Mouse (Mus musculus) adrenal gland, postnatal 4 days (tissue): Measurements from ENCODE around the gene Atg4c. TPM values are rescaled to one million over a fixed set of nuclear protein-coding genes. Genes with fewer than 3 reads are reported as not detected.

Source experiments
- DNase-seq, 2 experiments: peaks; one replicate each; pipeline ENCODE4 v3.0.0; 2021 to 2022; ENCODE audit warnings: low spot score in 2 of 2, mixed read lengths in 2 of 2
- total RNA-seq, 2 experiments: library from RNA; stranded (reverse); gene quantifications; 2 replicates each; pipeline ENCODE4 v1.2.3; 2021

The Atg4c gene
- total RNA-seq, 2 experiments from 2014 or later, result 12.9 to 13.8 TPM

DNA sequence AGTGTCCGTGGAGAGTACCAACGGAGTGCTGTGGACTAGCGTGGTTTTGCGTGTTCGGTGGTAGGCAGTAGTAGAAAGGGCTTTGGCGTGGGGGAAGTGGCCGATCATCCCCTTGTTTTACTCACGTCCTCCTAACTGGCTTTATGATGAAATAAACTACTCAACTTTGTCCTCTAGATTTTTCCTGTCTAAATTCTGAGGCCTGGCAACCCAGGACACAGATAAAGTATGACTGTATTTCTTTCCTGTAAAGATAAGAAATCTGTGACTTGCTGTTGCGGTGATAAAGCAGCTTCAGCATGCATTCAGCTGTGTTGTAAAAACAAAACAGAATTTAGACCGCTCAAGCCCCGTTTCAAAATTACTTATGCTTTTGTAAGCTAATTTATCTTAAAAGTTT is 59.2 kb downstream of the Atg4c start:
- DNase-seq, result no peak

DNA sequence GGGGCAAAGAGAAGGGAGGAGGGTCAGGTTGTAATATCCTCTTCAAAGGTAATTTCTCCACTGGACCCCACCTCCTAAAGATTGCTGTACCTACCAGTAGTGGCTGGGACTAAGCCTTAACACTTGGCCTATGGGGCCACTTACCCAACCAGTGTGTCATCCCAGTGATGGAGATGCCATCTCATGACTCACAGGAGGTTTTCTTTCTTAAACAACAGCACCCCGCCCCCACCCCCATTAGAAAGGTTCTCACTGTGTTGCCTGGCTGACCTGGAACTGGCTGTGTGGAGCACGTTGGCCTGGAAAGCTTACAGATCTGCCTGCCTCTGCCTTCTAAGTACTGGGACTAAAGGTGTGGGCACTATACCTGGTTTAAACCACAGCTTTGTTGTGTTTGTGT is 69.5 kb downstream of the Atg4c start:
- no peak for DNase-seq

DNA sequence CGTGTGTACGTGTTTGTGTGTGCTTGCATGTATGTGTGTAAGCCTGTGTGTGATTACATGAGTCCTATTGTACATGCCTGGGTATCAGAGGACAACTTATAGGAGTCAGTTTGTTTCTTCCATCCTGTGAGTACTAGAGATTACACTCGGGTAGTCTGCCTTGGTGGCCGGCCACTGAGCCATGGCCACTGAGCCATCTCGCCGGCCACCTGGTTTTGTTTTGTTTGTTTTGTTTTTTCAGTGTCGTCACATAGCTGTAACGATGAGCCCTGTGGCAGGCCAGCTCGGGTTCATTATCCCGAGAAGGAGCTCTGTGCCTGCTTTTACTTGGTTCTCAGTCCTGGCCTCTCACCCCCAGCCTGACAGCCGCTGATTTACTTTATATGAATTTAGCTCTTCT is 69.9 kb downstream of the Atg4c start:
- no peak for DNase-seq

DNA sequence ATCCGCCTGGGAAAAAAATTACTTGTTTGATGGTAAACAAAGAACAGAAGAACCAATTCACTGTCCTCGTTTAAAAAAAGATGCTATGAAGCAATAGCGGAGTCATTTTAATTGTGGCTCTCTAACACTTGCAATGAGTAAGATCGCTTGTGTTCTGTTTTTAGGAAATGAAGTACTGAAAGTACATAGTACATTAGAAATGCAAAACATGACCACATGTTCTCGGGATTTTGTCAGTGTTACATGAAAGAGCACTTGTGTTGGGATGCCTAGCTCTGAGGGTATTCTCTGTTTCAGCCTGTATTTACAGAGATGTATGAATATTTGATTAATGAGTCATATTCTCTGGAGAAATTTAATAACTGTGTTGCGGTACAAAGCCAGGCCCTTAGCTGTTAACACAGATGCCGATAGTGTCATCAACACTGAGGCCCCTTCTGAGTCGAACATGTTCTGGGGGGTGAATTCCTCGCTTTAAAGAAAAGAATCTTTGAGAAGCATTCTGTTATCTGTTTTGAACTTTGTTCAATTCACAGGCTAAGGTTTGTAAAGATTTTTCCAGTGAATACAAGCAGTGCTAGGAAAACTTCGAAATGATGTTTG is 73.2 kb downstream of the Atg4c start:
- DNase-seq, result no peak

DNA sequence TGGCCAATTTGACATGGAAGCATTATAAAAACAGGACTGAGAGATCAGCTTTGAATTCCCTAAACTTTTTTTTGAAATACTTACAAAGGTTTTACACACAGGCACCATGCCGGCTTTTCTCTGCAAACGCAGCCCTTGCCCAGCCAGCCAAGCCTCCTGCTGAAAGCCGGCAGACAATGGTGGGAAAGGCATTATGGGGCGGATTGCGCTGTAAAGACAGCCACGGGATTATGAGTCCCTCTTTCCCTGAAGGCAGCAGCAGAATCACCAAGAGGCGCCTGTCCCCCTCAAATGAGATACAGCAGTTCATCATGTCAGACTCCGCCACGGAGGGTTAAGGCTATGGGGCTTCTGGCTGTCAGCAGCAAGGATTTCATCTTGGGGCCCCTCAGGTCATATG is 79.1 kb downstream of the Atg4c start:
- DNase-seq, result no peak

DNA sequence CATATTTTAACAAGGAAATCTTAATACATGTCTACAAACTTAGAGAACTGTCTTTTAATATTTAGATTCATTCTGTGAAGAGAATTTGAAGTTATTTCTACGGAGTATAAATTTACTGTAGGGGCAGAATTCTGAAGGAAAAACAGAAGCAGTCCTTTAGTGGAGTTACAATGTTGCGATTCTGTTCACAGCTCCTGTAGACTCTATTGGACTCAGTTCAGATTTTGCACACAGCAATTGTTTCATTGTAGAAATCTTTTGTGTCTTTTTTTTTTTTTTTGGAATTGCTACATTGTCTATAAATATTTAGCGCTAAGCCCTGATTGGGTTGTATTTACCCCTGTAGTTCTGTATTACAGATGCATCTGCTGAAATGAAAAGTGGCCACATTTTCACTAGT is 79.7 kb downstream of the Atg4c start:
- no peak for DNase-seq

DNA sequence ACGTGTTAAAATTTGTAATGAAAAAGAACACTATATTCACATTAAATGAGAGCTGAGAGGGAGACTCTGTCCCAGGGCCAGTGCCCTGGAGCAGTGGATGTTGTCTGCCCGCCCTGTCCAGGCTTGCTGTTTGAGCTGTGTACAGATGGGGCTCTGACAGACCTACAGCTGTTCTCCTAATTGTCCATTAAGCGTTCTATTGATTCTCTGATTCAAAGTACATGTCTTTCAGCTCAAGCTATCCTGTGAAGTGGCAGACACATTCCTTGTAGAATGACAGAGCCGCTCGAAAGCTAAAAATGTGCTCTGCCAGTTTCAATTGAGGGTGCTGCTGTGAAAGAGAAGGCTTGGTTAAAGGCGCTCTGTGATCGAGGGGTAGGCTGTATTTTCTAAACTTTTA is 80.2 kb downstream of the Atg4c start:
- no peak for DNase-seq

DNA sequence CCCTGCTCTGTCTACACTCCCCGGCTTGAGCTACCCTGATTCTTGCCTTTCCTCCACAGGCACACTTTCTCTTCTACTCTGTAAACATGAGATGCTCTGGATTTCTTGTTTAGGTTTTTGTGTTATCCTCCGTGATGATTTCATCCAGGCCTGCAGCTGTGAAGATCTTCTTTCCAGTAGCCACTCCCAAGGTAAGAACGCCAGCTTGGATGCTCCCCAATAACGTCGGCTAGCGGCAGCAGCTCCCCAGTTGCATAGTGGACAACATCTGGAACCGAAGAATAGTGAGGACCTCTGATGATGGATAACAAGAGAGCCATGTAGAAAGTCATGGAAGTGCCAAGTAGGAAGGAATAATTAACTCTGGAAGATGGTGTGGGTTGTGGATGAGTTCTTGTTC is 85.1 kb downstream of the Atg4c start:
- no peak for DNase-seq

DNA sequence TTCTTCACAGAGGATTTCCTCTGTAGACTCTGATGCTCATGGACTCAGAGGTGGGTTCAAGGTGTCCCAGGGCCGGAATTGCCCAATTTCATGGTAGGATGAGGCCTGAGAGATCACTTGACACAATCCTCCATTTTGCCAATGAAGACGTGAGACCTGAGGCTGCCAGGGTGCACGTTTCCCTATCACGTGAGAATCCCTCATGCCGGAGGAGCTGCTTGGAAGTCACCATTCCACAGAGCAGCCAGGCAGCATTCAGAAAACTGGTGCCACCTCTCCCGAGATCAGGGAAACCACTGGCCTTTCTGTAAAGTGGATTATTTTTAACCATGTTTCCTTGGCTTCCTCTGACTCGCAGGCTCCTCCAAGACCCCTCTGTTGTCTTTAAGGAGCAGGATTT is 88.0 kb downstream of the Atg4c start:
- DNase-seq, result no peak

DNA sequence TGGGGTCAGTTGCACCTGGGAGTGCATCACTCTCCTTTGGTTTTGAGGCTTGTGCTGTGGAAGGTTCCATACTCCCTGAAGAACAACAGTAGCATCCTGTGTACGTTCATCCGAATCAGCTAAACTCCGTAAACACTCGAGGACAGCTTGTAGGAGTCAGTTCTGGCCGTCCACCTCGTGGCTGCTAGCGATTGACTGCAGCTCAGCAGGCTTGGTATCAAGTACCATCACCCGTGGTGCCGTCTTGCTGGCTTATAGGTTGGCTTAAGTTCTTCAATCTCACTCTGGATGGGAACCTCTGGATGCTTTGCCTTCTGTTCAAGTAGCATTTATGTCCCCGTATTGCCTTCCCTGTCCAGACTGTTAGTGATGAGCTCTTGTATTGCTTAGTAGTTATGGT is 95.6 kb downstream of the Atg4c start:
- DNase-seq, result no peak

DNA sequence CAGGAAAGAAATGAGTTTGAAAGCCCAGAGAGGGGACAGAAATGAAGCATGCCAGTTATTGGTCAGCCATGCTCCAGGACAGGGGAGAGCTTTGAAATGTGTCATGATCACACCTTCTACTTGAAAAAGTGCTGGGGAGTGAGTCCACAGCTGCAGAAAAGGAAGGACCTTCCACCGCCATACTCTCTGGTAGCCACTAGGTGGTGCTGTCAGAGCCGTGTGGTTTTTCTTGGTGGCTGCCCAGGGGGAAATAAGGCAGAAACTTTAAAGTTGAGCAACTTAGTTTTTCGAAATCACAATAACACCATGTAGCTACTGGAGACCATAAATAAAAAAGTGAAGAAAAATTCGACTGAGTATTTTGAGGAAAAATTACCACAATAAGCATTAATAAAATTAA is 104.9 kb downstream of the Atg4c start:
- no peak for DNase-seq

DNA sequence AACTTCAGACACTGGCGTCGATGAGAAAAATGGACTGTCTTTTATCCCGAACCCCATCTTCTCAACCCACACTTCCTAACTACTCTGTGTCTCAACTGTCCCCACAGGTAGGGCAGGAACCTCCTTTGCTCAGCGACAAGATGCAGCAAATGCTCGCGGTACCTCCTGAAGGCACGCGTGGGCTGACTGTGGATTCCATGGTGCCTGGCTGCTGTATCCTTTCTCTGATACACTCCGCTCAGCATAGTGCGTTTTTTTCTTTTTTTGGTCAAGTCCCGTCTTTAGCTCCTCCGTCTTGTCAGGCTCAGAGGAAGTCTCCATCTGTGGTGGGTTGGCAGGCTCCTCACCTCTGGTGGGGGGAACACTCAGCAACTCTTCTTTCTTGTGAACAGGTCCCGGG is 111.1 kb downstream of the Atg4c start:
- DNase-seq, result no peak

Other genes with a start within 250 kb of the Atg4c start
- gene Angptl3, start 163.0 kb upstream of the Atg4c start, total RNA-seq, result 10 to 100 TPM in 1 of 2 experiments, 1 to 10 TPM in 1; 1.7 to 46.8 TPM
- gene Dock7, start 73.0 kb upstream of the Atg4c start, total RNA-seq, result 10 to 100 TPM; 64.6 to 72.1 TPM
- under 1 TPM; 0.64 to 0.82 TPM for gene Gm12689, start 102.0 kb downstream of the Atg4c start, total RNA-seq